Mouse (Mus musculus) brain, embryonic 14.5 days (tissue): ENCODE measurements around the gene 1700015F17Rik.

Experiments
- CTCF ChIP-seq: fragments of 200-500 bp; IDR thresholded peaks from 2 replicates; pipeline ENCODE4 v1.5.1; 2012; ENCODE audit warnings: inconsistent platforms, mild to moderate bottlenecking, moderate library complexity, borderline replicate concordance; ENCODE audit not compliant: insufficient read depth, insufficient read length; ENCODE audit errors: extremely low read depth
- POLR2A ChIP-seq: fragments of 200-500 bp; IDR thresholded peaks from 2 replicates; pipeline ENCODE4 v1.6.1; 2012; ENCODE audit warnings: mild to moderate bottlenecking, inconsistent platforms, borderline replicate concordance; ENCODE audit not compliant: poor library complexity, insufficient read depth, insufficient read length, severe bottlenecking; ENCODE audit errors: extremely low read depth

GRCm38 (mm10) chr5:5419253-5419652, 59.7 kb downstream of the 1700015F17Rik start:
- TF ChIP-seq POLR2A = no peak
- TF ChIP-seq CTCF = no peak
